11 mouse cellular contexts compared by ENCODE assay signal in genomic region chr5:64780778-64781177, GRCm38 (mm10). TPM values are rescaled to one million over a fixed set of nuclear protein-coding genes. Genes with fewer than 3 reads are reported as not detected.
DNase-seq lines count a peak whose midpoint lies in the region; ATAC-seq and TF ChIP-seq lines count a peak whose summit lies in the region.
"Had no signal": no experiment of that assay in that cellular context is flagged by ENCODE, and none has a peak within 500 bp of the region (broad histone marks: within the 10 kb centered on the region; RNA-seq: fewer than 3 reads in every experiment).

No protein-coding gene starts in this region.

- H3K4me3 ChIP-seq in spleen, adult 2 months (ENCODE audit: extremely low read depth, insufficient read depth, insufficient read length), result peak overlapping the region; percentile 41
- H3K4me3 ChIP-seq: embryonic facial prominence, embryonic 10.5 days had no signal

- peak; percentile 2 for DNase-seq in adrenal gland, adult 2 months
- DNase-seq in adrenal gland, postnatal 10 days, result no peak
- DNase-seq in ZHBTc4 (ENCODE audit: low read depth, low spot score), result peak; percentile 51
- DNase-seq in lung, postnatal 10 days, result peak; percentile 58
- peak; percentile 60 to 67 for DNase-seq in spleen, adult 2 months (ENCODE audit: low read depth in 1 of 2, low spot score in 2 of 2)
- no peak for DNase-seq in adrenal gland, adult 18-20 months (ENCODE audit: low spot score in 2 of 2)
- no peak for DNase-seq in right cerebral cortex, adult 2 months (ENCODE audit: low spot score in 2 of 2)
- DNase-seq: adrenal gland, postnatal 25 days had no signal

- peaks cover 8% of the 10 kb centered on the region for H3K4me1 ChIP-seq in spleen, adult 2 months (ENCODE audit: control insufficient read depth, insufficient read depth, insufficient read length)

- peak overlapping the region; percentile 89 for H3K27ac ChIP-seq in spleen, adult 2 months (ENCODE audit: insufficient read depth, low read length)
- H3K27ac ChIP-seq: embryonic facial prominence, embryonic 10.5 days had no signal

- 15% methylated on average over 7 of the region's 7 CpGs for WGBS in spleen, adult 2 months

- no peaks in the 10 kb centered on the region for H3K36me3 ChIP-seq in spleen, adult 2 months (ENCODE audit: control insufficient read depth, insufficient read depth, low read length)
- H3K36me3 ChIP-seq: embryonic facial prominence, embryonic 10.5 days had no signal

- no peak for TF ChIP-seq POLR2A in spleen, adult 2 months (IDR thresholded peaks at IDR 0.05; ENCODE audit: low read depth, low read length)

- no peaks in the 10 kb centered on the region for H3K27me3 ChIP-seq in spleen, adult 2 months (ENCODE audit: control insufficient read depth, insufficient read depth, low read length)

- TF ChIP-seq CTCF in spleen, adult 2 months (IDR thresholded peaks at IDR 0.05; ENCODE audit: extremely low read depth, insufficient read depth, insufficient read length, insufficient replicate concordance), result no peak

- ATAC-seq in cerebellum, adult (ENCODE audit: insufficient number of reproducible peaks, low FRiP score, low TSS enrichment), result no peak
- ATAC-seq: midbrain, embryonic 16.5 days had no signal

RNA-seq across cellular contexts. Expression of gene Klf3, which starts 22.4 kb away (rescaled TPM):
- 10 to 100 TPM; 62.1 to 69.2 TPM for total RNA-seq in adrenal gland, adult 2 months (2021)
- 80.7 and 83.2 TPM in 2 replicates for polyA plus RNA-seq in adrenal gland, adult 2 months (2012; rRNA removed)
- total RNA-seq in adrenal gland, postnatal 10 days (2021), result 10 to 100 TPM; 77.3 to 79.8 TPM
- 75.2 and 111 TPM in 2 replicates for polyA plus RNA-seq in spleen, adult 2 months (2012; rRNA removed)
- 10 to 100 TPM; 48.2 to 57.3 TPM for total RNA-seq in adrenal gland, adult 18-20 months (2021)

Comparison
In these comparisons a context has a peak if more than half of its experiments do, and no peak if none do; other contexts are left out.
1. DNase-seq: peak in adrenal gland, adult 2 months (single experiment), ZHBTc4 (single experiment), lung, postnatal 10 days (single experiment) and spleen, adult 2 months (2 of 2); none in adrenal gland, postnatal 10 days (single experiment), adrenal gland, adult 18-20 months (0 of 2) and right cerebral cortex, adult 2 months (0 of 2).